Mouse (Mus musculus) kidney, embryonic 16.5 days (tissue): ENCODE data around the gene Dnm1. TPM values are rescaled to one million over a fixed set of nuclear protein-coding genes. Genes with fewer than 3 reads are reported as not detected.
A peak's percentile ranks its signal among the peaks of the same experiment; 100 is the strongest.

ENCODE experiments used
- ATAC-seq: fragments of 200-750 bp; cut with Nextera tagmentation; 2 replicates; pipeline ENCODE4 v1.8.0; 2017; ENCODE audit warnings: moderate TSS enrichment; ENCODE audit not compliant: low FRiP score, low TSS enrichment
- H3K27ac ChIP-seq: fragments of 300-500 bp; sonication (generic); 2 replicates; pipeline ENCODE4 v1.5.1; 2014; ENCODE audit warnings: low read length
- H3K27me3 ChIP-seq: fragments of 300-500 bp; sonication (generic); 2 replicates; pipeline ENCODE4 v1.6.1; 2014; ENCODE audit warnings: low read length, control low read depth, mixed read lengths; ENCODE audit not compliant: insufficient read depth
- H3K36me3 ChIP-seq: fragments of 300-500 bp; sonication (generic); 2 replicates; pipeline ENCODE4 v1.6.1; 2014; ENCODE audit warnings: low read length, control low read depth, mixed read lengths; ENCODE audit not compliant: insufficient read depth
- H3K4me1 ChIP-seq: fragments of 300-500 bp; sonication (generic); 2 replicates; pipeline ENCODE4 v1.6.1; 2014; ENCODE audit warnings: low read length, control low read depth, mixed read lengths; ENCODE audit not compliant: insufficient read depth
- H3K4me2 ChIP-seq: fragments of 300-500 bp; sonication (generic); replicated peaks from 2 replicates; pipeline ENCODE4 v1.6.1; 2014; ENCODE audit warnings: low read depth, low read length
- H3K4me3 ChIP-seq: fragments of 300-500 bp; sonication (generic); 2 replicates; pipeline ENCODE4 v1.5.1; 2014; ENCODE audit warnings: mild to moderate bottlenecking, low read length
- H3K9ac ChIP-seq: fragments of 300-500 bp; sonication (generic); replicated peaks from 2 replicates; pipeline ENCODE4 v1.6.1; 2014; ENCODE audit warnings: low read length
- H3K9me3 ChIP-seq: fragments of 300-500 bp; sonication (generic); 2 replicates; pipeline ENCODE4 v1.6.1; 2016; ENCODE audit warnings: low read length, control low read depth
- WGBS: fragments of 180-500 bp; shearing (Covaris S2); extraction: QIAGEN DNeasy Blood & Tissue Kit; methylation state at CpG from one replicate; pipeline ENCODE4 v1.1.7; 2014; 5-methylcytosine and 5-hydroxymethylcytosine counted together
- microRNA-seq: library from miRNA; unstranded; fragments of <30 nt; microRNA quantifications from one replicate; pipeline ENCODE4, GENCODE M21; 2016
- polyA plus RNA-seq: library from polyadenylated mRNA; unstranded; fragments of >200 nt; fragmentation: Nextera tagmentation; extraction: Ambion mirVana; gene quantifications from 2 replicates; pipeline ENCODE4 v1.2.1, GENCODE M21; 2015

Dnm1 gene
- polyA plus RNA-seq, 1 experiment from 2014 or later = 5.4 TPM

DNA sequence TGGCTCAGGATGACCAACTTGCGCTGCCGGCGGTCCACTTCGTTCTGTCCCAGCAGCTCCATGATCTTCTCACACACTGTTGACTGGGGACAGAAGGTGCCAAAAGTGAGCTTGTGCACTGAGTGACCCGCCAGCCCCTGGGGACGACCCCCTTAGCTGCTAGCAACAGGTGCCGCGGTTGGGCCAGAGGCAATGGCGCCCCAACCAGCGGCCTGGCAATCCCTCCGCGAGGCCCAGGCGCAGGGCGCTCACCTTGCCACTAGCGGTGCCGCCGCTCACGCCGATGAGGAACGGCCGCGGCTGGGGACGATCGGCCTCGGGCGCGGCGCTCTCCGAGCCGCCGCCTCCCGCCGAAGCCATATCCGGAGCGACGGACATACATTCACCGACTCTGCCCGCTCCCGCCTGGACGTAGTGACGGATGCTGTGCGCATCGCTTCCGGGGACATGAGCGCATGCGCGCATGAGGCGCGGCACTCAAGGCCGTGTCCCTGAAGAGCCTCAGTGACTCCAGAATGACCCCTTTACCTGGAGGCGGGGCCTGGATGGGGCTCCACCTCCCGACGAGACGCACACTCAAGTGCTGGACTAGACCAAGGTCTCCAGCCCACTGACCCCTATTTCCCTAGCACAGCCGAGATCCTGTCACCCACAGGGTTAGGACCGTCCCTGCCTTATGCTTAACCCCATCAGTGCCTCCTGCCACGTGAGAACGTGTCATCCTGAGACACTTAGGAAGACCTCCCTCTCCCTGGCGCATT, 93.3 kb downstream of the Dnm1 start, which contains the start of gene Uck1:
Gene Uck1 (minus strand): TSS at position 503 of the 761 bp plus-strand sequence.
- H3K4me2 ChIP-seq = peak within 1 kb of the TSS; percentile 73
- H3K27me3 ChIP-seq = no peaks in the 10 kb centered on the region
- peak; percentile 93 for ATAC-seq
- H3K9me3 ChIP-seq = no peaks in the 10 kb centered on the region
- WGBS = 1% methylated on average over 57 of the region's 59 CpGs
- H3K4me1 ChIP-seq = peaks cover 8% of the 10 kb centered on the region
- H3K27ac ChIP-seq = peak within 1 kb of the TSS; percentile 53
- peaks cover 12% of the 10 kb centered on the region for H3K36me3 ChIP-seq
- H3K9ac ChIP-seq = peak within 1 kb of the TSS; percentile 74
- peak within 1 kb of the TSS; percentile 81 for H3K4me3 ChIP-seq

GRCm38 (mm10) chr2:32258887-32259533, 94.1 kb downstream of the Dnm1 start:
- peaks cover 8% of the 10 kb centered on the region for H3K4me1 ChIP-seq
- H3K4me2 ChIP-seq = peak overlapping the region; percentile 73
- peak overlapping the region; percentile 81 for H3K4me3 ChIP-seq
- H3K9me3 ChIP-seq = no peaks in the 10 kb centered on the region
- WGBS = 46% methylated on average over 6 of the region's 6 CpGs
- H3K27me3 ChIP-seq = no peaks in the 10 kb centered on the region
- H3K9ac ChIP-seq = peak overlapping the region; percentile 74
- H3K27ac ChIP-seq = peak overlapping the region; percentile 43; the same call in 1 of the 2 replicates
- no peak for ATAC-seq
- peaks cover 18% of the 10 kb centered on the region for H3K36me3 ChIP-seq

Small RNA genes within 50 kb of the gene (microRNA-seq; reads per million reads assigned to microRNA genes)
- gene Gm23363 (0.95 reads per million), gene Mir199b (553 reads per million, percentile 75 among the genes with 10 or more reads in this experiment)

Other genes with a start within 250 kb of the Dnm1 start
- gene Prrc2b, start 202.3 kb downstream of the Dnm1 start, polyA plus RNA-seq = 30.3 and 30.4 TPM in 2 replicates
- gene Pomt1, start 116.7 kb downstream of the Dnm1 start, polyA plus RNA-seq = 31.6 and 32.9 TPM in 2 replicates
- 88.5 and 92.0 TPM in 2 replicates for gene Uck1, start 93.2 kb downstream of the Dnm1 start, polyA plus RNA-seq
- 26.6 and 28.0 TPM in 2 replicates for gene Golga2, start 66.0 kb downstream of the Dnm1 start, polyA plus RNA-seq
- gene Swi5, start 65.3 kb downstream of the Dnm1 start, polyA plus RNA-seq = 407 and 433 TPM in 2 replicates
- 54.9 and 66.7 TPM in 2 replicates for gene Ciz1, start 1.0 kb downstream of the Dnm1 start, polyA plus RNA-seq
- 50.1 and 51.6 TPM in 2 replicates for gene 1110008P14Rik, start 28.6 kb upstream of the Dnm1 start, polyA plus RNA-seq
- 9.0 and 12.7 TPM in 2 replicates for gene Lcn2, start 34.9 kb upstream of the Dnm1 start, polyA plus RNA-seq
- gene Ptges2, start 42.6 kb upstream of the Dnm1 start, polyA plus RNA-seq = 38.3 and 39.5 TPM in 2 replicates
- 7.3 and 8.2 TPM in 2 replicates for gene Naif1, start 97.1 kb upstream of the Dnm1 start, polyA plus RNA-seq
- gene Slc25a25, start 98.1 kb upstream of the Dnm1 start, polyA plus RNA-seq = 21.2 and 21.9 TPM in 2 replicates
- 13.3 and 15.0 TPM in 2 replicates for gene Fam102a, start 182.0 kb upstream of the Dnm1 start, polyA plus RNA-seq
- gene Dpm2, start 217.5 kb upstream of the Dnm1 start, polyA plus RNA-seq = 106 and 108 TPM in 2 replicates
- gene Pip5kl1, start 221.5 kb upstream of the Dnm1 start, polyA plus RNA-seq = 2.5 and 2.6 TPM in 2 replicates
- gene 9430097D07Rik, start 222.3 kb upstream of the Dnm1 start, polyA plus RNA-seq = 0.12 and 0.16 TPM in 2 replicates
- 24.7 TPM in 2 replicates for gene St6galnac4, start 233.8 kb upstream of the Dnm1 start, polyA plus RNA-seq
- 18.5 and 18.6 TPM in 2 replicates for gene St6galnac6, start 246.4 kb upstream of the Dnm1 start, polyA plus RNA-seq